In genomic region chr6:115380596-115380995, GRCm38 (mm10) we compare ENCODE assay signal across 25 mouse cellular contexts.
"Had no signal": no experiment of that assay in that cellular context is flagged by ENCODE, and none has a peak within 500 bp of the region (broad histone marks: within the 10 kb centered on the region; RNA-seq: fewer than 3 reads in every experiment).

No protein-coding gene starts in this region.

- DNase-seq: gastrocnemius, postnatal 14 days; gastrocnemius, postnatal 36 days; heart, adult 18-20 months; heart, postnatal 10 days; heart, postnatal 4 days; kidney, adult 18-20 months; kidney, adult 8-10 months; kidney, postnatal 10 days; kidney, postnatal 25 days; kidney, postnatal 4 days; liver had no signal

- ATAC-seq: hindbrain, embryonic 16.5 days; inflammation-experienced regulatory T-cells, adult 6 months; intestine, embryonic 15.5 days; intestine, postnatal 0 days had no signal

- H3K9me3 ChIP-seq: heart, embryonic 10.5 days; heart, embryonic 12.5 days; hindbrain, embryonic 10.5 days; hindbrain, embryonic 12.5 days; intestine, embryonic 15.5 days; limb, embryonic 10.5 days; limb, embryonic 12.5 days had no signal

- H3K4me2 ChIP-seq: heart, embryonic 12.5 days; hindbrain, embryonic 12.5 days; hindbrain, embryonic 14.5 days; intestine, embryonic 15.5 days; limb, embryonic 12.5 days; liver, embryonic 11.5 days had no signal

- H3K27me3 ChIP-seq: heart, embryonic 12.5 days; hindbrain, embryonic 12.5 days; intestine, embryonic 15.5 days; limb, embryonic 12.5 days had no signal

- H3K4me1 ChIP-seq: heart, embryonic 10.5 days; heart, embryonic 12.5 days; hindbrain, embryonic 10.5 days; hindbrain, embryonic 12.5 days; intestine, embryonic 15.5 days; limb, embryonic 10.5 days; limb, embryonic 12.5 days had no signal

- H3K36me3 ChIP-seq: heart, embryonic 10.5 days; heart, embryonic 12.5 days; hindbrain, embryonic 10.5 days; hindbrain, embryonic 12.5 days; intestine, embryonic 15.5 days; limb, embryonic 10.5 days; limb, embryonic 12.5 days had no signal

- H3K27ac ChIP-seq: heart, embryonic 10.5 days; hindbrain, embryonic 10.5 days; hindbrain, embryonic 12.5 days; hindbrain, embryonic 14.5 days; intestine, embryonic 15.5 days; layer of hippocampus, adult 2 months; left cerebral cortex, adult 2 months; limb, embryonic 10.5 days; limb, embryonic 12.5 days had no signal

- H3K4me3 ChIP-seq: heart, embryonic 10.5 days; heart, embryonic 12.5 days; hindbrain, embryonic 10.5 days; hindbrain, embryonic 12.5 days; intestine, embryonic 15.5 days; layer of hippocampus, adult 2 months; left cerebral cortex, adult 2 months; limb, embryonic 10.5 days; limb, embryonic 12.5 days had no signal

- H3K9ac ChIP-seq: heart, embryonic 12.5 days; hindbrain, embryonic 12.5 days; hindbrain, embryonic 14.5 days; intestine, embryonic 15.5 days; limb, embryonic 12.5 days had no signal
